Mouse (Mus musculus) liver, adult 2 months (tissue): ENCODE results near the gene Ifitm1.

Source experiments
- CTCF ChIP-seq: fragments of 200-500 bp; IDR thresholded peaks from 2 replicates; pipeline ENCODE4 v1.5.1; 2011; ENCODE audit warnings: low read depth, low read length, control low read depth
- POLR2A ChIP-seq: fragments of 200-500 bp; IDR thresholded peaks from 2 replicates; pipeline ENCODE4 v1.6.1; 2011; ENCODE audit warnings: low read length, control low read depth; ENCODE audit not compliant: insufficient read depth; ENCODE audit errors: extremely low read depth

- TF ChIP-seq CTCF = no peak
- TF ChIP-seq POLR2A = no peak
Measured at GRCm38 (mm10) chr7:140920418-140921029, 46.5 kb upstream of the Ifitm1 start, which contains the start of gene Nlrp6.
